In genomic region chr11:44303786-44304185, GRCm38 (mm10) we compare ENCODE assay signal across 17 mouse cellular contexts.
"Had no signal": no experiment of that assay in that cellular context is flagged by ENCODE, and none has a peak within 500 bp of the region (broad histone marks: within the 10 kb centered on the region; RNA-seq: fewer than 3 reads in every experiment).

No protein-coding gene starts in this region.

- H3K36me3 ChIP-seq: lung, embryonic 15.5 days; midbrain, embryonic 13.5 days; midbrain, embryonic 15.5 days; neural tube, embryonic 12.5 days; stomach, embryonic 15.5 days had no signal

- H3K27ac ChIP-seq: lung, embryonic 15.5 days; macrophage; midbrain, embryonic 13.5 days; midbrain, embryonic 15.5 days; neural tube, embryonic 12.5 days; stomach, embryonic 15.5 days; stomach, postnatal 0 days had no signal

- H3K4me2 ChIP-seq: lung, embryonic 15.5 days; midbrain, embryonic 11.5 days; midbrain, embryonic 13.5 days; midbrain, embryonic 15.5 days; neural tube, embryonic 12.5 days; stomach, embryonic 15.5 days had no signal

- H3K4me1 ChIP-seq: lung, embryonic 15.5 days; megakaryocyte, embryonic 14.5 days; midbrain, embryonic 13.5 days; midbrain, embryonic 15.5 days; neural tube, embryonic 12.5 days; stomach, embryonic 15.5 days had no signal

- H3K27me3 ChIP-seq: lung, embryonic 15.5 days; midbrain, embryonic 13.5 days; midbrain, embryonic 15.5 days; neural tube, embryonic 12.5 days; stomach, embryonic 15.5 days had no signal

- ATAC-seq: lung, postnatal 0 days; midbrain, embryonic 13.5 days; midbrain, embryonic 15.5 days had no signal

- H3K4me3 ChIP-seq: lung, embryonic 15.5 days; megakaryocyte, embryonic 14.5 days; midbrain, embryonic 13.5 days; midbrain, embryonic 15.5 days; neural tube, embryonic 12.5 days; stomach, embryonic 15.5 days had no signal

- H3K9me3 ChIP-seq: lung, embryonic 15.5 days; megakaryocyte, embryonic 14.5 days; midbrain, embryonic 13.5 days; midbrain, embryonic 15.5 days; neural tube, embryonic 12.5 days; stomach, embryonic 15.5 days had no signal

- H3K9ac ChIP-seq: lung, embryonic 15.5 days; midbrain, embryonic 13.5 days; midbrain, embryonic 15.5 days; neural tube, embryonic 12.5 days; stomach, embryonic 15.5 days had no signal

- DNase-seq: lung, adult 2 months; lung, postnatal 14 days; lung, postnatal 36 days; right cerebral cortex, postnatal 14 days; thymus, adult 2 months; thymus, postnatal 25 days; thymus, postnatal 4 days had no signal
